Mouse (Mus musculus) heart, embryonic 16.5 days (tissue): ENCODE results near the gene Tbc1d9. TPM values are rescaled to one million over a fixed set of nuclear protein-coding genes. Genes with fewer than 3 reads are reported as not detected.

ENCODE experiments used
- ATAC-seq: fragments of 200-750 bp; cut with Nextera tagmentation; replicated peaks from 2 replicates; pipeline ENCODE4 v1.8.0; 2017; ENCODE audit warnings: moderate number of reproducible peaks; ENCODE audit not compliant: insufficient read depth, low FRiP score; ENCODE audit errors: extremely low read depth
- H3K27ac ChIP-seq: fragments of 300-500 bp; sonication (generic); 2 replicates; pipeline ENCODE4 v1.5.1; 2014; ENCODE audit warnings: mild to moderate bottlenecking, low read length, control low read depth, moderate library complexity
- H3K27me3 ChIP-seq: fragments of 300-500 bp; sonication (generic); 2 replicates; pipeline ENCODE4 v1.6.1; 2014; ENCODE audit warnings: low read length, mixed read lengths; ENCODE audit not compliant: control insufficient read depth, insufficient read depth
- H3K36me3 ChIP-seq: fragments of 300-500 bp; sonication (generic); 2 replicates; pipeline ENCODE4 v1.6.1; 2014; ENCODE audit not compliant: control insufficient read depth, insufficient read depth
- H3K4me1 ChIP-seq: fragments of 300-500 bp; sonication (generic); 2 replicates; pipeline ENCODE4 v1.6.1; 2014; ENCODE audit warnings: low read length, mixed read lengths; ENCODE audit not compliant: control insufficient read depth, insufficient read depth
- H3K4me2 ChIP-seq: fragments of 300-500 bp; sonication (generic); 2 replicates; pipeline ENCODE4 v1.6.1; 2014; ENCODE audit warnings: low read depth, mild to moderate bottlenecking, control low read depth, low read length
- H3K4me3 ChIP-seq: fragments of 300-500 bp; sonication (generic); 2 replicates; pipeline ENCODE4 v1.5.1; 2014; ENCODE audit warnings: mild to moderate bottlenecking, control low read depth, low read length
- H3K9ac ChIP-seq: fragments of 300-500 bp; sonication (generic); 2 replicates; pipeline ENCODE4 v1.6.1; 2014; ENCODE audit warnings: low read length, control low read depth
- H3K9me3 ChIP-seq: fragments of 300-500 bp; sonication (generic); replicated peaks from 2 replicates; pipeline ENCODE4 v1.6.1; 2016; ENCODE audit warnings: low read length; ENCODE audit not compliant: control insufficient read depth
- WGBS: fragments of 180-500 bp; shearing (Covaris S2); extraction: QIAGEN DNeasy Blood & Tissue Kit; methylation state at CpG from one replicate; pipeline ENCODE4 v1.1.7; 2014; 5-methylcytosine and 5-hydroxymethylcytosine counted together
- polyA plus RNA-seq: library from polyadenylated mRNA; unstranded; fragments of >200 nt; fragmentation: Nextera tagmentation; extraction: Ambion mirVana; gene quantifications from 2 replicates; pipeline ENCODE4 v1.2.1, GENCODE M21; 2015

The Tbc1d9 gene
- polyA plus RNA-seq, 1 experiment from 2014 or later = 0.66 TPM

DNA sequence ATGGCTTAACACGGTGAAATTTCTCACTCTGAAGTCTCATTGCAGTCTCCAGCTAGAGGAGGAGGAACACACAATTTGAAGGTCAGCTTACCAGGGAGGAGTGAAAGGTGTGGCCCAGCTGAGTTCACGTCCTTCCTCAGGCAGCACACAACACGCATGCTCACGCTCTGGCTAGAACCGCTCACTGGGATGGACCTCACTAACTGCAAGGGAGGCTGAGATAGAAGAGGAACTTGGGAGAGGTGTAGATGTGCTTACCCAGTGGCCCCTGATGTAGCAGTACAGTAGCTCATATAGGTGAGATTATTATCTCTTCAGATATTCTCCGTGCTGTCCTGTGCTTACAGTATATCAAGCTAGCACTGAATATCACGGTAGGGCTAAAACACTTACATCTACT, 45.5 kb downstream of the Tbc1d9 start:
- H3K4me1 ChIP-seq = peaks cover 10% of the 10 kb centered on the region
- WGBS = 86% methylated on average over 7 of the region's 7 CpGs
- H3K4me3 ChIP-seq = no peak overlapping the region
- no peaks in the 10 kb centered on the region for H3K27me3 ChIP-seq
- no peak for ATAC-seq
- no peak overlapping the region for H3K9ac ChIP-seq
- no peaks in the 10 kb centered on the region for H3K9me3 ChIP-seq
- no peak overlapping the region for H3K4me2 ChIP-seq
- no peaks in the 10 kb centered on the region for H3K36me3 ChIP-seq
- no peak overlapping the region for H3K27ac ChIP-seq

DNA sequence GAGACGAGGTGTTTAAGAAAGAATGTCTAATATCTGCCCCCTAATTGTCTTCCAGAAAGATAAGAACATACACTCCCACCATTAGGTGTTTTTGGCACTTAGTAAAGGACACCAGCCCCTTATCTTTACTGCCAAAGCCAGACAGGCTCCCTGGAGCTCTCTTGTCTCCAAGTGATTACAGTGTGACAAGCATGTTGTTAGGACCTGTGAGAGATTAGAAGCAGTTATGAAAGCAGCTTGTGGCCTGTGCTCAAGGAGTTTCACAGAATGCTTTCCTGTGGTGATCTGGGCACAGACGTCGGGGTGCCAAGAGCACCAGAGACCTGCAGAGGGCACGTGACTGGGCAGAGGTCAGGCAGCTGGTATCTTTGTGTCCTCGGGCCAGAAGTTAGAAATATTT, 49.9 kb downstream of the Tbc1d9 start:
- no peaks in the 10 kb centered on the region for H3K27me3 ChIP-seq
- H3K36me3 ChIP-seq = no peaks in the 10 kb centered on the region
- 24% methylated on average over 5 of the region's 5 CpGs for WGBS
- H3K4me1 ChIP-seq = peaks cover 12% of the 10 kb centered on the region
- peak overlapping the region; percentile 16; the same call in 1 of the 2 replicates for H3K4me2 ChIP-seq
- H3K4me3 ChIP-seq = no peak overlapping the region
- H3K9ac ChIP-seq = no peak overlapping the region
- peak; percentile 64 for ATAC-seq
- H3K27ac ChIP-seq = peak overlapping the region; percentile 79
- H3K9me3 ChIP-seq = no peaks in the 10 kb centered on the region

DNA sequence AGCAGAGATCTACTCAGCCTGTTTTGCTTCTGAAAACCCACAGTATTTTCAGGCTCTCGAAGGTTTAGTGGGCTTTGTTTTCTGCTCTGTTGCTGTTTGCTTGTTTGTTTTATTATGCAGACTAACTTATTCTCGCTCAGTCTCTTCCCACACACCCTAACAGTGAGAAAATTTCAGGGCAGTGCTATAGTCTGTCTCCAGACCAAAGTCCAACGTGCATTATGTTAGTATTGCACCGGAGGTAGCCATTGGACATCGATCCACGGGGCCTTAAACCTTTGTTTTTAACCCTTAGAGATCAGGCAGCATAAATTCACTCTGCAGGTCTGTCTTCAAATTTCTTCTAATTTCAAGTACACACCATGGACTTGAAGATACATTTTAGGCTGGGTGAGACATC, 51.4 kb downstream of the Tbc1d9 start:
- H3K4me2 ChIP-seq = no peak overlapping the region
- peaks cover 12% of the 10 kb centered on the region for H3K4me1 ChIP-seq
- no peak overlapping the region for H3K4me3 ChIP-seq
- H3K9me3 ChIP-seq = no peaks in the 10 kb centered on the region
- no peak for ATAC-seq
- WGBS = 83% methylated on average over 6 of the region's 6 CpGs
- H3K36me3 ChIP-seq = no peaks in the 10 kb centered on the region
- no peak overlapping the region for H3K27ac ChIP-seq
- no peak overlapping the region for H3K9ac ChIP-seq
- no peaks in the 10 kb centered on the region for H3K27me3 ChIP-seq

DNA sequence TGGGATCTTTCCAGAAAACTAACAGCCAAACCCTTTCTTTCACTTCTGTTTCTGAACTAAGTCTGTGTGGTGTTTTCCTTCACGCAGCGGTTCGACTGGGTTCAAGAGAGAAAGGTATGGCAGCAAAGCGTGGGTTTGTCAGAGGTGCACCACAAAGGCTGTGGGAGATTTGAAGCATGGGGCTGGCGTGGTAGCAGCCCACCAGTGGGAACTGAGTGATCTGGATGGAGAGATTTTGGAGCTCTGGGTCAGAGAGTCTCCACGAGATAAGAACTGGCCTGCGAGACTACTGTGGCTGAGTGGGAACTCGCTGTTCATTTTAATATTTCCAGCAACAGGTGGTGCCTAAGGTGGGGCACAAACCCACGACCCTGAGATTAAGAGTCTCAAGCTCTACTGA, 52.0 kb downstream of the Tbc1d9 start:
- no peak overlapping the region for H3K9ac ChIP-seq
- H3K27me3 ChIP-seq = no peaks in the 10 kb centered on the region
- no peak overlapping the region for H3K4me3 ChIP-seq
- H3K4me1 ChIP-seq = peaks cover 12% of the 10 kb centered on the region
- no peaks in the 10 kb centered on the region for H3K9me3 ChIP-seq
- no peak overlapping the region for H3K27ac ChIP-seq
- WGBS = 86% methylated on average over 9 of the region's 9 CpGs
- no peaks in the 10 kb centered on the region for H3K36me3 ChIP-seq
- H3K4me2 ChIP-seq = no peak overlapping the region
- ATAC-seq = no peak

DNA sequence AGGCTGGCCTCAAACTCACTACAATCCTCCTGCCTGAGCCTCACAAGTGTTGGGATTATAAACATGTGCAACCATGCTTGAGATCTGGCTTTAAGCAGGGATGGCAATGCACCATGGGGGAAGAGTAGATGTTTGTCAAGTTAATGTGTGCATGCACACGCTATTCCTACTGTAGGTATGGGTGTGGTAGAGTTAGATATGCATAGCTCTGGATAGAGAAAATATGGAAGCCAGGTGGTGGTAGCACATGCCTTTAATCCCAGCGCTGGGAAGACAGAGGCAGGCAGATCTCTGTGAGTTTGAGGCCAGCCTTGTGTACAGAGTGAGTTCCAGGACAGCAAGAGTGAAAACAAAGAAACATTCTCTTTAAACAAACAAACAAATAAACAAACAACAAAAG, 52.7 kb downstream of the Tbc1d9 start:
- H3K4me3 ChIP-seq = no peak overlapping the region
- no peak overlapping the region for H3K9ac ChIP-seq
- no peaks in the 10 kb centered on the region for H3K27me3 ChIP-seq
- WGBS = 89% methylated on average over 2 of the region's 2 CpGs
- H3K27ac ChIP-seq = no peak overlapping the region
- no peak overlapping the region for H3K4me2 ChIP-seq
- H3K36me3 ChIP-seq = no peaks in the 10 kb centered on the region
- H3K4me1 ChIP-seq = peaks cover 12% of the 10 kb centered on the region
- no peaks in the 10 kb centered on the region for H3K9me3 ChIP-seq
- ATAC-seq = no peak

DNA sequence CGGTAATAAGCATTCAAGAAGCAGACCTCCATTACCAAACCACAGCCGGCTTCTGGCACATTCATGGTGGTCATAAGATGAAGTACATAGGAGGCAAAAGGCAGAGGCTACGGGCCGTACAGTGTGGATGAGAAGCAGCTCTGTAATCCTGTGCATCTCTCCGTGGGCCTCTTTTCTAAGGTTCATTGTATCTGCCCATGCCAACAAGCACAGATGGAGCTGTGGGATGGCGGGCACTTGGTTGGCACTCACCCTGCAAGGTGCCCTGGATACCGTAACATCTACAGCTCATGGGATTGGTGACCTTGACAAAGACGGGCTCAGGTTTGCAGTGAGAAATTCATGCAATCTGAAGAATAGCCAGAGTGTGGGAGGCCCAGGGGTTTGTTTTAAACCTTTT, 54.2 kb downstream of the Tbc1d9 start:
- H3K9me3 ChIP-seq = no peaks in the 10 kb centered on the region
- 91% methylated on average over 8 of the region's 8 CpGs for WGBS
- no peaks in the 10 kb centered on the region for H3K27me3 ChIP-seq
- H3K9ac ChIP-seq = no peak overlapping the region
- no peak overlapping the region for H3K4me3 ChIP-seq
- H3K4me1 ChIP-seq = peaks cover 12% of the 10 kb centered on the region
- H3K27ac ChIP-seq = no peak overlapping the region
- no peak for ATAC-seq
- no peak overlapping the region for H3K4me2 ChIP-seq
- no peaks in the 10 kb centered on the region for H3K36me3 ChIP-seq

DNA sequence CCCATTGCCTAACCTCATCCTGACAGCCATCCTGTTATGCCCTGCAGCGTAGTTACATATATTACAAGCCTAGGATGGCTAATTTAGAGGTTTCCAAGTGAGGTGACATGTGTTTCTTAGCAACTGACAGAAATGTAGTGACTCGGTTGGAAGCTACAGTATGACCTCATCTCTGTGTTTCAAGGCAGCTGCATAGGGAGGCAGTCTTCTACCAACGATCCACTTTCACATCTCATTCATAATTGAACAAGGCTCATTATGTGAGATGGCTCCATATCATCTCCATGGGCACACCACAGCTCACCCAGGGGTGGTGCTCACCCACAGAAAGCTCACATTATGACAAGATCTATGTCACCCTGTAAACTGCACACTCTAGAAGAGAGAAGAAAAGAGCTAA, 55.6 kb downstream of the Tbc1d9 start:
- H3K4me2 ChIP-seq = no peak overlapping the region
- H3K9ac ChIP-seq = no peak overlapping the region
- WGBS = 69% methylated on average over 3 of the region's 3 CpGs
- peaks cover 2% of the 10 kb centered on the region; the same call in 1 of the 2 replicates for H3K4me1 ChIP-seq
- no peaks in the 10 kb centered on the region for H3K9me3 ChIP-seq
- no peak overlapping the region for H3K27ac ChIP-seq
- no peaks in the 10 kb centered on the region for H3K36me3 ChIP-seq
- H3K4me3 ChIP-seq = no peak overlapping the region
- no peaks in the 10 kb centered on the region for H3K27me3 ChIP-seq
- no peak for ATAC-seq

DNA sequence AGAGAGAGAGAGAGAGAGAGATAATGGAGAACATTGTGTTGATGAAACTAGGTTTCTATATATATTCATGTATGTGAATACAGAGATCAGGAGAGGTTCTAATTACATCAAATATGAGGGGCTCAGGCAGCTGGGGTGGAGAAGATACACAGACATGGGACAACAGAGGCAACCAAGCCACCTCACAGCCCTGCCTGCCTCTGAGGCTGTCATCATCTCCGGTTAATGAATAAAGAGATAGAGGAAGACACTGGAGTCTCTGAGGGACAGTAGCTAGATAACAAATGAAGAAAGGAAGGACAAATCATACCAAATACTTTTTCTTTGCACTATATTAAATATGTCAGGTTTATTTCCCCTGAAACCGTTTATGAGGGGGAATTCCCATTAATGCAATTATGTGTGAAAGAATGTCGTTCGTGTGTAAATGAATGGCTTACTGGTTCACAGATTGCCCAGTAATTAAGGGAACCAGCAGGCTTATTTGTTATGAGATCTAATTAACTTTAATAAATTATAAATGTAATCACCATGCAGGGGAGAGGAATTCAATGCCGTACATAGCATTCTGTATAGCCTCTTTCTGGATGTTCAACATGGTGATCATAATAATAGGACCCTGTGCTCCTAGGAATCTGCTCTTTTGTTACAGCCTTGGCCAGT, 59.7 kb downstream of the Tbc1d9 start:
- no peaks in the 10 kb centered on the region for H3K4me1 ChIP-seq
- no peaks in the 10 kb centered on the region for H3K36me3 ChIP-seq
- no peak overlapping the region for H3K9ac ChIP-seq
- H3K27ac ChIP-seq = no peak overlapping the region
- no peaks in the 10 kb centered on the region for H3K27me3 ChIP-seq
- H3K4me2 ChIP-seq = no peak overlapping the region
- no peak for ATAC-seq
- H3K9me3 ChIP-seq = no peaks in the 10 kb centered on the region
- WGBS = 84% methylated on average over 5 of the region's 5 CpGs
- H3K4me3 ChIP-seq = no peak overlapping the region

DNA sequence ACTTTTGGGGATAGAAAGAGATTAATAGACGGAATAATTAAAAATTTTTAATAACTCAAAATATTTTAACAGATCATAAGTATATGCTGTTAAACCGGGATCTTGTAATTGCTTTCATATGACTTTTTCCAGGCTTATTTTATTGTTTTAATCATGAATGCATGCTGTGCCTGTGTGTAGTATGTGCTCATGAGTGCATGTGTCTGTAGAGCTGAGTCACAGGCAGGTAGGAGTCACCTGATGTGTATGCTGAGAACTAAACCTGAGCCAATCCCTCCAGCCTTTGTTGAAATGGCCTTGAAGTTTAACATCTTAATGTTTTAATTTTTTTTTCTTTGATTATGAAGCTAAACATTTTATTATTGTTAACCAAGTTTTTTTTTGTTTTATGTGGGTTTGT, 60.4 kb downstream of the Tbc1d9 start:
- Histone ChIP-seq H3K36me3 (no peaks in the 10 kb centered on the region), H3K27me3 (no peaks in the 10 kb centered on the region), H3K4me1 (no peaks in the 10 kb centered on the region), H3K9me3 (no peaks in the 10 kb centered on the region), H3K9ac (no peak overlapping the region), H3K27ac (no peak overlapping the region), H3K4me3 (no peak overlapping the region), H3K4me2 (no peak overlapping the region)
- no peak for ATAC-seq
- WGBS = 84% methylated on average over 2 of the region's 2 CpGs
